ENCODE assay signal across 28 mouse cellular contexts in genomic region chr6:147662610-147663009, GRCm38 (mm10).
"Had no signal": no experiment of that assay in that cellular context is flagged by ENCODE, and none has a peak within 500 bp of the region (broad histone marks: within the 10 kb centered on the region; RNA-seq: fewer than 3 reads in every experiment).

No protein-coding gene starts in this region.

- H3K4me2 ChIP-seq: embryonic facial prominence, embryonic 12.5 days; embryonic facial prominence, embryonic 13.5 days; embryonic facial prominence, embryonic 15.5 days; forebrain, embryonic 12.5 days; forebrain, embryonic 13.5 days; forebrain, embryonic 15.5 days had no signal

- H3K27ac ChIP-seq: embryonic facial prominence, embryonic 10.5 days; embryonic facial prominence, embryonic 12.5 days; embryonic facial prominence, embryonic 13.5 days; embryonic facial prominence, embryonic 15.5 days; forebrain, embryonic 10.5 days; forebrain, embryonic 12.5 days; forebrain, embryonic 13.5 days; forebrain, embryonic 15.5 days; gastrocnemius, adult 2 months; heart, adult 2 months had no signal

- H3K9me3 ChIP-seq: embryonic facial prominence, embryonic 10.5 days; embryonic facial prominence, embryonic 12.5 days; embryonic facial prominence, embryonic 13.5 days; embryonic facial prominence, embryonic 15.5 days; forebrain, embryonic 10.5 days; forebrain, embryonic 12.5 days; forebrain, embryonic 13.5 days; forebrain, embryonic 15.5 days had no signal

- H3K36me3 ChIP-seq: embryonic facial prominence, embryonic 10.5 days; embryonic facial prominence, embryonic 12.5 days; embryonic facial prominence, embryonic 13.5 days; embryonic facial prominence, embryonic 15.5 days; forebrain, embryonic 10.5 days; forebrain, embryonic 12.5 days; forebrain, embryonic 15.5 days had no signal

- H3K4me1 ChIP-seq: embryonic facial prominence, embryonic 10.5 days; embryonic facial prominence, embryonic 12.5 days; embryonic facial prominence, embryonic 15.5 days; forebrain, embryonic 10.5 days; forebrain, embryonic 12.5 days; forebrain, embryonic 13.5 days; forebrain, embryonic 15.5 days had no signal

- H3K4me3 ChIP-seq: embryonic facial prominence, embryonic 10.5 days; embryonic facial prominence, embryonic 12.5 days; embryonic facial prominence, embryonic 13.5 days; embryonic facial prominence, embryonic 15.5 days; erythroblast, embryonic 14.5 days; forebrain, embryonic 10.5 days; forebrain, embryonic 12.5 days; forebrain, embryonic 13.5 days; forebrain, embryonic 15.5 days; gastrocnemius, adult 2 months; heart, adult 2 months had no signal

- DNase-seq: cerebellum, adult 2 months; cerebellum, adult 8-10 months; cerebellum, adult 9-10 months; cerebellum, adult 9-11 months; cerebellum, postnatal 10 days; cerebellum, postnatal 14 days; cerebellum, postnatal 25 days; cerebellum, postnatal 36 days; embryo, embryonic 11 days; forebrain, postnatal 0 days; gastrocnemius, adult 2 months; gastrocnemius, postnatal 10 days; gastrocnemius, postnatal 14 days; gastrocnemius, postnatal 25 days; gastrocnemius, postnatal 36 days; heart, adult 18-20 months; heart, adult 2 months had no signal

- H3K27me3 ChIP-seq: embryonic facial prominence, embryonic 12.5 days; embryonic facial prominence, embryonic 13.5 days; embryonic facial prominence, embryonic 15.5 days; forebrain, embryonic 12.5 days; forebrain, embryonic 13.5 days; forebrain, embryonic 15.5 days had no signal

- H3K9ac ChIP-seq: embryonic facial prominence, embryonic 12.5 days; embryonic facial prominence, embryonic 13.5 days; embryonic facial prominence, embryonic 15.5 days; forebrain, embryonic 12.5 days; forebrain, embryonic 13.5 days; forebrain, embryonic 15.5 days; forebrain, postnatal 0 days had no signal

- ATAC-seq: forebrain, embryonic 13.5 days; forebrain, embryonic 14.5 days; forebrain, embryonic 15.5 days; forebrain, embryonic 16.5 days; forebrain, postnatal 0 days had no signal
